Mouse (Mus musculus): Measurements from ENCODE around the gene Mmp14. TPM values are rescaled to one million over a fixed set of nuclear protein-coding genes. Genes with fewer than 3 reads are reported as not detected.

Gene Mmp14
- total and polyA plus RNA-seq, 2 experiments from 2014 or later = 60.9 to 73.2 TPM

DNA sequence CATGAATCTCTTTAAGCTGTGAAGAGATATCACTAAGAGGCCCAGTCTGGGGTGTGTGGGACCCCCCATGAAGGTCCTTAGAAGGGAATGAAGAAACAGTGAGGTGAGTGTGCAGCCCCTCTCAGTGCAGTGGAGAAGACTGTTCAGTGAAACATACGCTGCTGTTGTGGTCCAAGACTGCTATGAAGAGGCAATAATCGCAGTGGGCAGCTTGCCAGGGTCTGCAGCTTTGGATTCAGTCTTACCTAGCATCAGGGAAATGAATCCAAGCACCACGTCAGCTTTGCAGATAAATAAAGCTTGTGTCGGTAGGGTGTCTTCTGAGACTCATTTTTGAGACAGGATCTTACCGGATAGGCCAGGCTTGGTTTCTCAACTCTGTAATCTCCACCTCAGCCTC lies 41.3 kb downstream of the Mmp14 start:
- no peak overlapping the region for H3K4me3 ChIP-seq (ENCODE audit: low read depth, low read length)
- DNase-seq (ENCODE audit: low spot score) (no peak), ATAC-seq (ENCODE audit: insufficient read depth, low read depth) (no peak)
- H3K27me3 ChIP-seq (ENCODE audit: control insufficient read depth, insufficient read depth, low read length) = 0 out of 2 replicates have a peak, but pooled peaks cover 6% of the 10 kb centered on the region
- 47% methylated on average over 5 of the region's 5 CpGs for WGBS
- TF ChIP-seq CTCF (IDR thresholded peaks at IDR 0.05; ENCODE audit: low read depth) = no peak
- TF ChIP-seq EP300 (IDR thresholded peaks at IDR 0.05; ENCODE audit: low read depth) = no peak
- no peak overlapping the region for H3K9ac ChIP-seq (replicated peaks; ENCODE audit: low read depth, low read length)
- H3K4me2 ChIP-seq (ENCODE audit: low read depth, low read length) = no peak overlapping the region
- no peak overlapping the region for H3K27ac ChIP-seq (ENCODE audit: low read depth)
- peaks cover 10% of the 10 kb centered on the region; the same call in 1 of the 2 replicates for H3K4me1 ChIP-seq (ENCODE audit: control insufficient read depth, insufficient read depth)
- H3K36me3 ChIP-seq (replicated peaks; ENCODE audit: control insufficient read depth, insufficient read depth, low read length) = peaks cover 31% of the 10 kb centered on the region
- no peaks in the 10 kb centered on the region for H3K9me3 ChIP-seq (replicated peaks; ENCODE audit: control insufficient read depth, low read length)

GRCm38 (mm10) chr14:54474744-54475143 lies 43.3 kb downstream of the Mmp14 start:
- TF ChIP-seq EP300 (IDR thresholded peaks at IDR 0.05; ENCODE audit: low read depth) = no peak
- TF ChIP-seq CTCF (IDR thresholded peaks at IDR 0.05; ENCODE audit: low read depth) = no peak
- H3K4me2 ChIP-seq (ENCODE audit: low read depth, low read length) = no peak overlapping the region

DNA sequence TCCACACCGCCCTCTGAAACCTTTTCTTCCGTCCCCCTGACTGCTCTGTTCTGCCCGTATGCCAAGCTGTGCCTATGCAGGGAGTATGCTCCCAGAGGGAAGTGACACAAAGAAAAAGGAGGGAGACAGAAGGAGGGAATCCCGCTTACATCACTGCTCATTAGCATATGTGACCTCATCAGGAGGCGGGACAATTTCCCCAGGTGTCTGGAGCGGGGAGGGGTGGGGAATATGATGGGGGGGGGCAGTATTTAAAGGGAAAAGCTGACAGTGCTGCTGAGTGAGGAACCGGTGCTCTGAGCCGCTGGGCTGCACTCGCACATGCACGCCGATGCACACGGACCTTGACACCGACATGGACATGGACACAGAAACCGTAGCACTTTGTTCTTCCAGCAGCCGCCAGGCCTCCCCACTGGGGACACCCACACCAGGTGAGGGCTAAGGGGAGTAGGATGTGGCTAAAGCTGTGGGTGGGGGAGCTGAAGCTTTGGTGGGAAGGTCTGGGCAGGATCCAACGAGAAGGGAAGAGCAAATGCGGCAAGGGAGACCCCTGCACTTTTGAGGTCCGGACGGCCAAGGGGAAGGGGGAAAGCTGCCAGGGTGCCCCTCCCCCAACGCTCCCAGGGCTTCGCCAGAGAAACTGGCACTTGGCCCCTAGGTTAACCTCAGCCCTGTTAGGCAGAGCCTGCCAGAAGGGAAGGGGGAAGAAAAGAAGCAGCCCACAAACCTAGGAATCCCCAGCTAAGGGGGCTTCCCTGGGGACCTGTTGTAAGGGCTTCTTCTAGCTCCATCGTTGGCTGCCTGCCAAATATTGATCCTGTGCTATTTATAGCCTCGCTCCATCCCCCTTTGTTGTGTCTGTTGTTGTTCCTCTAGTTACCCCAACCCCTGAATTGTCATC lies 44.8 kb downstream of the Mmp14 start, which contains the start of gene Rem2:
Rem2 (plus strand) TSS at position 160 of the 904 bp plus-strand sequence.
- peaks cover 16% of the 10 kb centered on the region; the same call in 1 of the 2 replicates for H3K4me1 ChIP-seq (ENCODE audit: control insufficient read depth, insufficient read depth)
- no peak within 1 kb of the TSS for H3K27ac ChIP-seq (ENCODE audit: low read depth)
- H3K9me3 ChIP-seq (replicated peaks; ENCODE audit: control insufficient read depth, low read length) = no peaks in the 10 kb centered on the region
- H3K36me3 ChIP-seq (replicated peaks; ENCODE audit: control insufficient read depth, insufficient read depth, low read length) = no peaks in the 10 kb centered on the region
- 2% methylated on average over 23 of the region's 23 CpGs for WGBS
- DNase-seq (ENCODE audit: low spot score) (peak; percentile 58), ATAC-seq (ENCODE audit: insufficient read depth, low read depth) (peak; percentile 47)
- peak within 1 kb of the TSS; percentile 33 for H3K4me3 ChIP-seq (ENCODE audit: low read depth, low read length)
- H3K4me2 ChIP-seq (ENCODE audit: low read depth, low read length) = peak within 1 kb of the TSS; percentile 64
- peaks cover 16% of the 10 kb centered on the region; the same call in 1 of the 2 replicates for H3K27me3 ChIP-seq (ENCODE audit: control insufficient read depth, insufficient read depth, low read length)
- TF ChIP-seq CTCF (IDR thresholded peaks at IDR 0.05; ENCODE audit: low read depth) (no peak), EP300 (IDR thresholded peaks at IDR 0.05; ENCODE audit: low read depth) (no peak)
- H3K9ac ChIP-seq (replicated peaks; ENCODE audit: low read depth, low read length) = no peak within 1 kb of the TSS

More at GRCm38 (mm10) chr14:54474744-54475143, 43.3 kb downstream of the Mmp14 start:
- Histone ChIP-seq H3K27me3 (ENCODE audit: control insufficient read depth, insufficient read depth, low read length) (peaks cover 16% of the 10 kb centered on the region; the same call in 1 of the 2 replicates), H3K36me3 (replicated peaks; ENCODE audit: control insufficient read depth, insufficient read depth, low read length) (peaks cover 10% of the 10 kb centered on the region), H3K9ac (replicated peaks; ENCODE audit: low read depth, low read length) (no peak overlapping the region), H3K9me3 (replicated peaks; ENCODE audit: control insufficient read depth, low read length) (no peaks in the 10 kb centered on the region), H3K4me1 (ENCODE audit: control insufficient read depth, insufficient read depth) (peaks cover 16% of the 10 kb centered on the region; the same call in 1 of the 2 replicates), H3K4me3 (ENCODE audit: low read depth, low read length) (no peak overlapping the region), H3K27ac (ENCODE audit: low read depth) (no peak overlapping the region)
- DNase-seq (ENCODE audit: low spot score) = no peak
- WGBS = 69% methylated on average over 5 of the region's 5 CpGs
- ATAC-seq (ENCODE audit: insufficient read depth, low read depth) = no peak

DNA sequence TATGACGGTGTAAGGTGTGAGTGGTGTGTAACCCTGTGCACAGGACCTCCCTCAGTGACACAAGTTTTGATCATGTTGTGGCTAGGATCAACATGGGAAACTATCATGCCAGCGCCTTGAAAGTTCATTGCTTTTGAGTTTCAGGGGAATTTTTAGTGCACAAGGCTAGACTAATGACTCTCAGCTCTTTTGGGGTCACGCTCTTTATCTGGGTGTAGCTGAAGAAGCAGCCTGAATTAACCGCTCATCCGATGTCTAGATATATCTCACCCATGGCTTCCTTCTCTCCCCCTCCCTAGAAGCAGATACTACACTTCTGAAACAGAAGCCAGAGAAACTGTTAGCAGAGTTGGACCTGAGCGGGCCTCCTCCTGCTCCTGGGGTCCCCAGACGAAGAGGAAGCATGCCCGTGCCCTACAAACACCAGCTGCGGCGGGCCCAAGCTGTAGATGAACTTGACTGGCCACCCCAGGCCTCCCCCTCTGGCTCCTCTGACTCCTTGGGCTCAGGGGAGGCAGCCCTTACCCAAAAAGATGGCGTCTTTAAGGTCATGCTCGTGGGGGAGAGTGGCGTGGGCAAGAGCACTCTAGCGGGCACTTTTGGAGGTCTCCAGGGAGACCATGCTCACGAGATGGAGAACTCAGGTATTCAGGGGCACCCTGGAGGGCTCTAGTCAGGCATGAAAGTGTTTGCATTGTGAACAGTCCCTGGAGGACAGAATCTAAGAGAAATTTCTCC lies 45.9 kb downstream of the Mmp14 start:
- WGBS = 83% methylated on average over 15 of the region's 15 CpGs

GRCm38 (mm10) chr14:54479451-54479920 lies 48.1 kb downstream of the Mmp14 start:
- H3K4me3 ChIP-seq (ENCODE audit: low read depth, low read length) = peak overlapping the region; percentile 47
- H3K9ac ChIP-seq (replicated peaks; ENCODE audit: low read depth, low read length) = peak overlapping the region; percentile 50
- H3K27ac ChIP-seq (ENCODE audit: low read depth) = no peak overlapping the region
- peak overlapping the region; percentile 82 for H3K4me2 ChIP-seq (ENCODE audit: low read depth, low read length)
- ATAC-seq (ENCODE audit: insufficient read depth, low read depth) (peak; percentile 59; the same call in 1 of the 2 replicates), DNase-seq (ENCODE audit: low spot score) (peak; percentile 18)
- no peaks in the 10 kb centered on the region for H3K9me3 ChIP-seq (replicated peaks; ENCODE audit: control insufficient read depth, low read length)
- TF ChIP-seq CTCF (IDR thresholded peaks at IDR 0.05; ENCODE audit: low read depth) (no peak), EP300 (IDR thresholded peaks at IDR 0.05; ENCODE audit: low read depth) (no peak)
- H3K27me3 ChIP-seq (ENCODE audit: control insufficient read depth, insufficient read depth, low read length) = peaks cover 16% of the 10 kb centered on the region; the same call in 1 of the 2 replicates
- H3K36me3 ChIP-seq (replicated peaks; ENCODE audit: control insufficient read depth, insufficient read depth, low read length) = no peaks in the 10 kb centered on the region
- H3K4me1 ChIP-seq (ENCODE audit: control insufficient read depth, insufficient read depth) = peaks cover 16% of the 10 kb centered on the region; the same call in 1 of the 2 replicates
- 2% methylated on average over 40 of the region's 40 CpGs for WGBS

More for the DNA sequence above, 45.9 kb downstream of the Mmp14 start:
- H3K4me3 ChIP-seq (ENCODE audit: low read depth, low read length) = no peak overlapping the region
- H3K36me3 ChIP-seq (replicated peaks; ENCODE audit: control insufficient read depth, insufficient read depth, low read length) = no peaks in the 10 kb centered on the region
- no peak for TF ChIP-seq EP300 (IDR thresholded peaks at IDR 0.05; ENCODE audit: low read depth)
- no peak for TF ChIP-seq CTCF (IDR thresholded peaks at IDR 0.05; ENCODE audit: low read depth)
- peaks cover 16% of the 10 kb centered on the region; the same call in 1 of the 2 replicates for H3K4me1 ChIP-seq (ENCODE audit: control insufficient read depth, insufficient read depth)
- no peak for DNase-seq (ENCODE audit: low spot score)
- no peak overlapping the region for H3K9ac ChIP-seq (replicated peaks; ENCODE audit: low read depth, low read length)
- H3K4me2 ChIP-seq (ENCODE audit: low read depth, low read length) = no peak overlapping the region
- no peak overlapping the region for H3K27ac ChIP-seq (ENCODE audit: low read depth)
- ATAC-seq (ENCODE audit: insufficient read depth, low read depth) = no peak
- no peaks in the 10 kb centered on the region for H3K9me3 ChIP-seq (replicated peaks; ENCODE audit: control insufficient read depth, low read length)
- H3K27me3 ChIP-seq (ENCODE audit: control insufficient read depth, insufficient read depth, low read length) = peaks cover 16% of the 10 kb centered on the region; the same call in 1 of the 2 replicates
